Mouse (Mus musculus): Measurements from ENCODE around the gene Dyrk1a.
A peak's percentile ranks its signal among the peaks of the same experiment; 100 is the strongest.
"Not testable (repeated sequence)": the region's sequence is repeated elsewhere in the genome, so short reads cannot be mapped to it uniquely, and the experiment has no call there.

Gene Dyrk1a

GRCm38 (mm10) chr16:94632424-94632963, 62.7 kb downstream of the Dyrk1a start:
- DNase-seq (ENCODE audit: low spot score in 2 of 2) = no peak

GRCm38 (mm10) chr16:94633012-94633411, 63.2 kb downstream of the Dyrk1a start:
- DNase-seq (ENCODE audit: low spot score in 2 of 2) = no peak

GRCm38 (mm10) chr16:94637423-94637822, 67.6 kb downstream of the Dyrk1a start:
- no peak for DNase-seq (ENCODE audit: low spot score in 2 of 2)

- no peak for DNase-seq (ENCODE audit: low spot score in 2 of 2)
Observed at GRCm38 (mm10) chr16:94641799-94642198, 72.0 kb downstream of the Dyrk1a start.

- DNase-seq (ENCODE audit: low spot score in 2 of 2) = no peak
Observed at GRCm38 (mm10) chr16:94647153-94647552, 77.3 kb downstream of the Dyrk1a start.

- no peak for DNase-seq (ENCODE audit: low spot score in 2 of 2)
Observed at GRCm38 (mm10) chr16:94647925-94648324, 78.1 kb downstream of the Dyrk1a start.

GRCm38 (mm10) chr16:94649861-94650260, 80.1 kb downstream of the Dyrk1a start:
- no peak for DNase-seq (ENCODE audit: low spot score in 2 of 2)

- no peak for DNase-seq (ENCODE audit: low spot score in 2 of 2)
Observed at GRCm38 (mm10) chr16:94652091-94652713, 82.4 kb downstream of the Dyrk1a start.

GRCm38 (mm10) chr16:94655083-94655482, 85.3 kb downstream of the Dyrk1a start:
- DNase-seq (ENCODE audit: low spot score in 2 of 2) = no peak

- DNase-seq (ENCODE audit: low spot score in 2 of 2) = no peak
Observed at GRCm38 (mm10) chr16:94656891-94657290, 87.1 kb downstream of the Dyrk1a start.

- DNase-seq (ENCODE audit: low spot score in 2 of 2) = no peak
Observed at GRCm38 (mm10) chr16:94659394-94659793, 89.6 kb downstream of the Dyrk1a start.

GRCm38 (mm10) chr16:94660221-94660620, 90.4 kb downstream of the Dyrk1a start:
- no peak for DNase-seq (ENCODE audit: low spot score in 2 of 2)

GRCm38 (mm10) chr16:94667557-94667956, 97.7 kb downstream of the Dyrk1a start:
- DNase-seq (ENCODE audit: low spot score in 2 of 2) = no peak

- no peak for DNase-seq (ENCODE audit: low spot score in 2 of 2)
Observed at GRCm38 (mm10) chr16:94671313-94671712, 101.5 kb downstream of the Dyrk1a start.

- no peak for DNase-seq (ENCODE audit: low spot score in 2 of 2)
Observed at GRCm38 (mm10) chr16:94680924-94681323, 111.1 kb downstream of the Dyrk1a start.

GRCm38 (mm10) chr16:94681760-94682159, 112.0 kb downstream of the Dyrk1a start:
- DNase-seq (ENCODE audit: low spot score in 2 of 2) = no peak

GRCm38 (mm10) chr16:94683960-94684359, 114.2 kb downstream of the Dyrk1a start:
- no peak for DNase-seq (ENCODE audit: low spot score in 2 of 2)

GRCm38 (mm10) chr16:94693687-94694305, 124.0 kb downstream of the Dyrk1a start:
- no peak for DNase-seq (ENCODE audit: low spot score in 2 of 2)

GRCm38 (mm10) chr16:94697553-94697952, 127.7 kb downstream of the Dyrk1a start:
- DNase-seq (ENCODE audit: low spot score in 2 of 2) = no peak

- not testable (repeated sequence) for DNase-seq (ENCODE audit: low spot score in 2 of 2)
Observed at GRCm38 (mm10) chr16:94698234-94698633, 128.4 kb downstream of the Dyrk1a start.

- no peak for DNase-seq (ENCODE audit: low spot score in 2 of 2)
Observed at GRCm38 (mm10) chr16:94701141-94701540, 131.3 kb downstream of the Dyrk1a start.

- no peak for DNase-seq (ENCODE audit: low spot score in 2 of 2)
Observed at GRCm38 (mm10) chr16:94701971-94702370, 132.2 kb downstream of the Dyrk1a start.

- peak; percentile 71 to 79 for DNase-seq (ENCODE audit: low spot score in 2 of 2)
Observed at GRCm38 (mm10) chr16:94713480-94714094, 143.8 kb downstream of the Dyrk1a start.

Measured in frontal cortex, postnatal 25 days (tissue).